Mouse (Mus musculus): ENCODE data around the gene Ssmem1. TPM values are rescaled to one million over a fixed set of nuclear protein-coding genes. Genes with fewer than 3 reads are reported as not detected.

Gene Ssmem1
- polyA plus RNA-seq, 1 experiment from 2014 or later, result not detected

- Histone ChIP-seq H3K27me3 (no peaks in the 10 kb centered on the region), H3K9me3 (replicated peaks) (no peaks in the 10 kb centered on the region), H3K4me1 (peaks cover 57% of the 10 kb centered on the region), H3K36me3 (ENCODE audit: poor library complexity, severe bottlenecking) (no peaks in the 10 kb centered on the region), H3K4me2 (no peak overlapping the region), H3K4me3 (no peak overlapping the region), H3K9ac (no peak overlapping the region), H3K27ac (peak overlapping the region; percentile 87)
- 66% methylated on average over 7 of the region's 7 CpGs for WGBS
- no peak for ATAC-seq
Measured at GRCm38 (mm10) chr6:30550496-30551192, 41.0 kb downstream of the Ssmem1 start.

- H3K4me1 ChIP-seq, result peaks cover 53% of the 10 kb centered on the region
- no peaks in the 10 kb centered on the region for H3K9me3 ChIP-seq (replicated peaks)
- H3K27ac ChIP-seq, result peak overlapping the region; percentile 87
- H3K9ac ChIP-seq, result no peak overlapping the region
- H3K27me3 ChIP-seq, result no peaks in the 10 kb centered on the region
- ATAC-seq, result peak; percentile 31; the same call in 1 of the 2 replicates
- no peaks in the 10 kb centered on the region for H3K36me3 ChIP-seq (ENCODE audit: poor library complexity, severe bottlenecking)
- H3K4me3 ChIP-seq, result no peak overlapping the region
- peak overlapping the region; percentile 57 for H3K4me2 ChIP-seq
Measured at GRCm38 (mm10) chr6:30551193-30551515, 41.5 kb downstream of the Ssmem1 start.

DNA sequence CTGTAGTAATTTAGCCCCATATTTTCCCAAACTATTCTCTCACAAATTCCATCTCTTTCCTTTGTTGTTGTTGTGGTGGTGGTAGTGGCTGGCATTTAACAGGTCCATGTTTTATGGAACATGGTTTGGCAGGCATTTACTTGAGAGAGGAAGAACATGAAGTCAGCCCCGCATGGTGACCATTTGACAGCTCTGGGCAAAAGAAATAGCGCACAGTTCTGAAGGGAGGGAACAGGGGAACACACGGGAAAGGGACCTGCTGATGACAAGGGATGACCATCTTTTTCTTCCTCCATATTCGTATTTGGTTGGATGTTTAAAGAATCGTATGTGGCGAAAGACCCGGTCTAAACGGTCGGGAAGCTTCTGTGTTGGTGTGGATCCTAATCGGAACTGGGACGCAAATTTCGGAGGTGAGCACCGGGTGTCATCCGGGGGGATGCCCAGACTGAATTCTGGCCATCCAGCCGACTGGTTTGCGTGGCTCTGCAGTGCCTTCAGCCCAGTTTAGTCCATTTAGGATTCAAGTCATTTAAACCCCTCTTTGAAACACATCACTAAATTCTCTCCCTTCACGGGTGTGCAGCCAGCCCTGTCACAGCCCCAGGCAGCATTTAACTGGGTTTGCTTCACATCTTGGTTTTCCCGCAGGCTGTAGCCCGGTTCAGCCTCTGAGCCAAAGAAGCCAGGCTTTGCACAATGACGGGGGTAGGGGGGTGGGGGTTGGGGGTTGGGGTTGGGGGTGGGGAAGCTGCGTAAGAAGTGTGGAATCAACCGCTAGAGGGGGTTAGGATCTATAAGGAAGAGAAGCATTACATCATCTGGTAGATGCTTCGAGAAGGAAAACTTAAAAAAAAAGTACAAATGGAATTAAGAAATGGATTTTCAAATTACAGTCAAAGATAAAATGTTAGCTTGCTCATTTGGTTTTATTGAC lies 42.3 kb downstream of the Ssmem1 start:
- H3K4me1 ChIP-seq, result peaks cover 45% of the 10 kb centered on the region
- no peaks in the 10 kb centered on the region for H3K36me3 ChIP-seq (ENCODE audit: poor library complexity, severe bottlenecking)
- peak overlapping the region; percentile 60 for H3K9ac ChIP-seq
- WGBS, result 13% methylated on average over 23 of the region's 23 CpGs
- no peaks in the 10 kb centered on the region for H3K27me3 ChIP-seq
- H3K9me3 ChIP-seq (replicated peaks), result no peaks in the 10 kb centered on the region
- ATAC-seq, result peak; percentile 70
- H3K4me3 ChIP-seq, result peak overlapping the region; percentile 18
- H3K4me2 ChIP-seq, result peak overlapping the region; percentile 57
- peak overlapping the region; percentile 87 for H3K27ac ChIP-seq

DNA sequence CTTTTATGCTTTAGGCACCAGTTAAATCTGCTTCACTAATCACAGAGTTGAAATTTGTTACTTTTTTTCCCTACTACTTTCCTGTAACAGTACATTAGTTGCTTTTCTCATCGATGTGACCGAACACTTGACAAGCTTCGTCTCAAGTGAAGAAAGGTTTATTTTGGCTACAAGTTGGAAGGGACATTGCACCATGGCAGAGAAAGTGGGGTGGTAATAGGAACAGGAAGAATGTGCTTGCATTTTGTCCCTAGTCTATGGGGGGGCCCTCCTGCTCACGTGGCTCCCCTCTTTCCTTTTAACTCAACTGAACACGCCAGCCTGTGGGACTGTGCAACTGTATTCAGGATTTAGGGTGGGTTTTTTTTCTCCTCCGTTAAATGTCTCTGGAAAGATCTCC lies 43.0 kb downstream of the Ssmem1 start:
- H3K4me1 ChIP-seq, result peaks cover 41% of the 10 kb centered on the region
- whole genome bisulfite sequencing, result 55% methylated on average over 6 of the region's 6 CpGs
- H3K4me2 ChIP-seq, result no peak overlapping the region
- H3K36me3 ChIP-seq (ENCODE audit: poor library complexity, severe bottlenecking), result no peaks in the 10 kb centered on the region
- no peak overlapping the region for H3K9ac ChIP-seq
- no peaks in the 10 kb centered on the region for H3K27me3 ChIP-seq
- peak overlapping the region; percentile 60 for H3K27ac ChIP-seq
- H3K4me3 ChIP-seq, result no peak overlapping the region
- ATAC-seq, result 0 out of 2 replicates have a peak, but pooled peaks have one; percentile 28
- no peaks in the 10 kb centered on the region for H3K9me3 ChIP-seq (replicated peaks)

- no peak overlapping the region for H3K4me2 ChIP-seq
- H3K4me1 ChIP-seq, result peaks cover 33% of the 10 kb centered on the region
- H3K9me3 ChIP-seq (replicated peaks), result no peaks in the 10 kb centered on the region
- H3K9ac ChIP-seq, result no peak overlapping the region
- no peak overlapping the region for H3K27ac ChIP-seq
- WGBS, result 79% methylated on average over 7 of the region's 7 CpGs
- no peak for ATAC-seq
- H3K27me3 ChIP-seq, result no peaks in the 10 kb centered on the region
- H3K4me3 ChIP-seq, result no peak overlapping the region
- H3K36me3 ChIP-seq (ENCODE audit: poor library complexity, severe bottlenecking), result no peaks in the 10 kb centered on the region
Measured at GRCm38 (mm10) chr6:30553381-30554010, 43.8 kb downstream of the Ssmem1 start.

DNA sequence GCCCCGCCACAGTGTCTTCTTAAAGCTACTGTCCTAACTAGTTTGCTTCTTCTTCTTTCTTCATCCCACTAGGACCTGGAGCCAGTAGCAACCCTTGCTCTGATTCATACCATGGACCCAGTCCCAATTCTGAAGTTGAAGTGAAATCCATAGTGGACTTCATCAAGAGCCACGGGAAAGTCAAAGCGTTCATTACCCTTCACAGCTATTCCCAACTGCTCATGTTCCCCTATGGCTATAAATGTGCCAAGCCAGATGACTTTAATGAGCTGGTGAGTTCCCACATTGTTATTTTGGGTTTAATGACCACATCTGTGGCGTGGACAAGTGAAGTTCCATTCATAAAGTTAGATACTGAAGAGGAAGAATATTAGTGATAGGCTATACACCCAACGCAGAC lies 44.4 kb downstream of the Ssmem1 start:
- H3K4me2 ChIP-seq, result no peak overlapping the region
- no peak overlapping the region for H3K9ac ChIP-seq
- no peak for ATAC-seq
- WGBS, result 93% methylated on average over 5 of the region's 5 CpGs
- H3K9me3 ChIP-seq (replicated peaks), result no peaks in the 10 kb centered on the region
- no peak overlapping the region for H3K4me3 ChIP-seq
- no peaks in the 10 kb centered on the region for H3K27me3 ChIP-seq
- peaks cover 28% of the 10 kb centered on the region for H3K4me1 ChIP-seq
- H3K27ac ChIP-seq, result no peak overlapping the region
- H3K36me3 ChIP-seq (ENCODE audit: poor library complexity, severe bottlenecking), result no peaks in the 10 kb centered on the region

DNA sequence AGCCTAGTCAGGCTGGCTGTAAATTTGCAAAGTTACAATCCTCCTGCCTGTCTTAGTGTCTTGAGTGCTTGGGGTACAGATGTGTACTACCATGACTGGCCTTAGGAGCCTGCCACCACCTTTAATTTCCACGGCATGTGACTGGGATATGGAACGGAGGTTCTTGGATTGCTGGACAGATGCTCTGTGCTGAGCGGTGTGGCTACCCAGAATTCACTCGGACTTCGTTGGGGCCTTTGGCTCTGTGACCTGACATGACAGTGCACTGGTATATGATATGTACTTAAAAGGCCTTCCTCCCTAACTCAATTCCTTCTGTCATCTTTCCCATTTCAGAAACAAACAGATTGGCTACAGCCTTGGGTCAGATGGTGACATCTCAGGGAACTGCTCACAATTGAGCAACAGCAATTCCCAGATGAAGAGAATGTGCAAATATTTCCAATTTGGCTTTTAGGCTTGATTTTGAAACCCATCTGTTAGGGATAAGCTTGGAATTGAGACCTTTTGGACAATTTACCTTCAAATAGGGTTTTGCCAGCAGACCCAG lies 45.0 kb downstream of the Ssmem1 start:
- no peak overlapping the region for H3K9ac ChIP-seq
- no peak for ATAC-seq
- no peak overlapping the region for H3K4me2 ChIP-seq
- H3K4me1 ChIP-seq, result peaks cover 22% of the 10 kb centered on the region
- no peak overlapping the region for H3K27ac ChIP-seq
- no peaks in the 10 kb centered on the region for H3K36me3 ChIP-seq (ENCODE audit: poor library complexity, severe bottlenecking)
- WGBS, result 93% methylated on average over 5 of the region's 5 CpGs
- no peaks in the 10 kb centered on the region for H3K27me3 ChIP-seq
- no peak overlapping the region for H3K4me3 ChIP-seq
- H3K9me3 ChIP-seq (replicated peaks), result no peaks in the 10 kb centered on the region

DNA sequence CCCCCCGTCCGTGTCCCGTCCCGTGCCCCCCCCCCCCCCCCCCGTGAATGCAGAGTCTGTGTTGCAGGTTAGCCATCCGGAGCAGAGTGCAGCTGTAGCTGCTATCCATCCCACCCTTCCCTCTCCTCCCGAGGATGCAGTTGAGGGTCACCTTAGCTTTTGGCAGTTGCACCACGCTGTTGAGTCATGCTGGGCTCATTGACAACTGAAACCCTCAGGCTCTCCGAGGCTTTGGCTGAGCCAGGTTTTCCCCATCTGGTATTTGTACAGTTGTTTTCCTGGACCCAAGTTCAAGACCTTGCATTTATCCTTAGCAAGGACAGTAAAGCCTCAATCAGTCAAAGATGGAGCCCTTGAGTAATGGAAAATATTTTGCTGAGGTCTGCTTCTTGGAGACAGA lies 46.4 kb downstream of the Ssmem1 start:
- H3K9me3 ChIP-seq (replicated peaks), result no peaks in the 10 kb centered on the region
- no peaks in the 10 kb centered on the region for H3K36me3 ChIP-seq (ENCODE audit: poor library complexity, severe bottlenecking)
- H3K27ac ChIP-seq, result no peak overlapping the region
- H3K27me3 ChIP-seq, result no peaks in the 10 kb centered on the region
- no peak overlapping the region for H3K4me3 ChIP-seq
- H3K4me2 ChIP-seq, result no peak overlapping the region
- H3K4me1 ChIP-seq, result peaks cover 17% of the 10 kb centered on the region
- ATAC-seq, result no peak
- 15% methylated on average over 2 of the region's 9 CpGs for WGBS
- H3K9ac ChIP-seq, result no peak overlapping the region

- H3K4me1 ChIP-seq, result no peaks in the 10 kb centered on the region
- H3K36me3 ChIP-seq (ENCODE audit: poor library complexity, severe bottlenecking), result no peaks in the 10 kb centered on the region
- H3K4me3 ChIP-seq, result no peak overlapping the region
- H3K4me2 ChIP-seq, result no peak overlapping the region
- no peak for ATAC-seq
- H3K9me3 ChIP-seq (replicated peaks), result no peaks in the 10 kb centered on the region
- H3K27ac ChIP-seq, result no peak overlapping the region
- H3K9ac ChIP-seq, result no peak overlapping the region
- WGBS, result 82% methylated on average over 1 of the region's 1 CpGs
- H3K27me3 ChIP-seq, result no peaks in the 10 kb centered on the region
Measured at GRCm38 (mm10) chr6:30559726-30560125, 50.1 kb downstream of the Ssmem1 start.

- no peaks in the 10 kb centered on the region for H3K4me1 ChIP-seq
- H3K9me3 ChIP-seq (replicated peaks), result no peaks in the 10 kb centered on the region
- no peak for ATAC-seq
- H3K27me3 ChIP-seq, result no peaks in the 10 kb centered on the region
- H3K4me2 ChIP-seq, result no peak overlapping the region
- no peaks in the 10 kb centered on the region for H3K36me3 ChIP-seq (ENCODE audit: poor library complexity, severe bottlenecking)
- 80% methylated on average over 4 of the region's 4 CpGs for WGBS
- H3K27ac ChIP-seq, result no peak overlapping the region
- H3K4me3 ChIP-seq, result no peak overlapping the region
- H3K9ac ChIP-seq, result no peak overlapping the region
Measured at GRCm38 (mm10) chr6:30562132-30562531, 52.5 kb downstream of the Ssmem1 start.

- Histone ChIP-seq H3K27ac (no peak overlapping the region), H3K9me3 (replicated peaks) (no peaks in the 10 kb centered on the region), H3K9ac (no peak overlapping the region), H3K36me3 (ENCODE audit: poor library complexity, severe bottlenecking) (no peaks in the 10 kb centered on the region), H3K27me3 (no peaks in the 10 kb centered on the region), H3K4me3 (no peak overlapping the region), H3K4me1 (0 out of 2 replicates have a peak, but pooled peaks cover 3% of the 10 kb centered on the region), H3K4me2 (no peak overlapping the region)
- no peak for ATAC-seq
- 91% methylated on average over 6 of the region's 6 CpGs for WGBS
Measured at GRCm38 (mm10) chr6:30563575-30563974, 53.9 kb downstream of the Ssmem1 start.

GRCm38 (mm10) chr6:30564051-30564450 lies 54.4 kb downstream of the Ssmem1 start:
- H3K9me3 ChIP-seq (replicated peaks), result no peaks in the 10 kb centered on the region
- no peak for ATAC-seq
- no peak overlapping the region for H3K4me3 ChIP-seq
- H3K4me1 ChIP-seq, result 0 out of 2 replicates have a peak, but pooled peaks cover 3% of the 10 kb centered on the region
- WGBS, result 93% methylated on average over 6 of the region's 6 CpGs
- no peak overlapping the region for H3K27ac ChIP-seq
- no peaks in the 10 kb centered on the region for H3K27me3 ChIP-seq
- H3K36me3 ChIP-seq (ENCODE audit: poor library complexity, severe bottlenecking), result no peaks in the 10 kb centered on the region
- no peak overlapping the region for H3K9ac ChIP-seq
- H3K4me2 ChIP-seq, result no peak overlapping the region

Measured in forebrain, embryonic 13.5 days (tissue).